Mouse (Mus musculus) cerebellum, adult 2 months (tissue): ENCODE results near the gene Zpr1. TPM values are rescaled to one million over a fixed set of nuclear protein-coding genes. Genes with fewer than 3 reads are reported as not detected.

Experiments used
- DNase-seq, 2 experiments: peaks; one replicate each; pipeline ENCODE4 v3.0.0; 2021
- H3K27ac ChIP-seq: fragments of 200-500 bp; 2 replicates; pipeline ENCODE4 v1.5.1; 2012; ENCODE audit warnings: low read length, control low read depth, inconsistent platforms; ENCODE audit not compliant: insufficient read depth
- H3K27me3 ChIP-seq: fragments of 200-500 bp; 2 replicates; pipeline ENCODE4 v1.6.1; 2012; ENCODE audit warnings: inconsistent platforms, mild to moderate bottlenecking, low read length, moderate library complexity; ENCODE audit not compliant: control insufficient read depth, insufficient read depth
- H3K4me1 ChIP-seq: fragments of 200-500 bp; 2 replicates; pipeline ENCODE4 v1.6.1; 2011; ENCODE audit warnings: low read length; ENCODE audit not compliant: control insufficient read depth, insufficient read depth
- H3K4me3 ChIP-seq: fragments of 200-500 bp; replicated peaks from 2 replicates; pipeline ENCODE3; 2011; ENCODE audit warnings: mild to moderate bottlenecking, low read depth, low read length, control low read depth; ENCODE audit not compliant: insufficient read depth
- CTCF ChIP-seq: fragments of 200-500 bp; IDR thresholded peaks from 2 replicates; pipeline ENCODE4 v1.5.1; 2011; ENCODE audit warnings: low read depth, mild to moderate bottlenecking, control low read depth, low read length, moderate library complexity, borderline replicate concordance; ENCODE audit not compliant: insufficient read depth
- POLR2A ChIP-seq: fragments of 200-500 bp; IDR thresholded peaks from 2 replicates; pipeline ENCODE4 v1.6.1; 2011; ENCODE audit warnings: low read length, control low read depth, borderline replicate concordance; ENCODE audit not compliant: insufficient read depth
- WGBS: fragments of 180-500 bp; shearing (Covaris S2); methylation state at CpG from one replicate; pipeline ENCODE4 v1.1.7; 2018; 5-methylcytosine and 5-hydroxymethylcytosine counted together
- polyA plus RNA-seq: library from polyadenylated mRNA; depleted of rRNA; stranded (reverse); fragments of >200 nt; gene quantifications from 2 replicates; pipeline ENCODE4 v1.2.3, GENCODE M21; 2012

Gene Zpr1
- polyA plus RNA-seq, 1 experiment, result 40.3 TPM

DNA sequence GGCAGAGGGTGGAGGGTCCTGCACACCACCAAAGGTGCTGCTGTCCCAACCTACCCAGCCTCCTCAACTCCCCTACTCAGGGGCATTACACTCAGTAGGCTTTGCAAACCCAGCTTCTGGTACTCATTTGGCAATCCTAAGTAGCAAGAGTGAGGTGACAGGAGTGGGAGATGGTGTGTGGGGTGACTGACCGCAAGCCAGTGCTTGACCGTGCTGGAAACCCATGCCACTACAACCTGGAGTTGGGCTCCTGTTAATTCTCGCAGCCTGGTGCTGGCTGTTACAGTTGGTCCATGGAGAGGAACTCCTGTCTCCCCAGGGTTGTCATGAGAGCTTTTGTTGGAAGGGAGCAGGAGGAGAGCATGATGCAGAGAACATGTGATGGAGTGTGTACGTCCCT is 2.1 kb upstream of the Zpr1 start:
- TF ChIP-seq CTCF (no peak), POLR2A (no peak)
- H3K27me3 ChIP-seq, result no peaks in the 10 kb centered on the region; the same call in 1 of the 2 replicates

DNA sequence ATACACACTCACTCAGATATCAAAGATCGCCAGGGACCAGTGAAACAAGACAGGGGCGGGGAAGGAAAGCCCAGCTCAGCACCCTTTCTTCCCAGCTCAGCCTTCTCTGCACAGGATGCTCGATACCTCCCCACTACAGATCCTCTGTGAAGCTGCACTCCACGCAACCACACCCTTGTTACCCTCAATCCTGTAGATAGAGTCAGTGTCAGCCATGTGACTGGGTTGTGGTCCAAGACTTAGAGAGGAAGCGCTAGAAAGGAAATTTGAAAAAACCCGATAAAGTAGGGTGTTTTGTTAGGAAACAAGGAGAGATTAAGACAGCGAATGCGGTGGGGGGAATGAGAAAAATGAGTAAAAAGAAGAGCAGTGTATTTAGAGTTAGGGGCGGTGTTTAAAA is 794 bp upstream of the Zpr1 start:
- no peak overlapping the region for H3K4me3 ChIP-seq
- TF ChIP-seq POLR2A (no peak), CTCF (no peak)
- no peak for DNase-seq
- no peak overlapping the region for H3K27ac ChIP-seq
- no peaks in the 10 kb centered on the region for H3K4me1 ChIP-seq
- H3K27me3 ChIP-seq, result no peaks in the 10 kb centered on the region
- 83% methylated on average over 9 of the region's 9 CpGs for WGBS

More for the DNA sequence above, 2.1 kb upstream of the Zpr1 start:
- no peak overlapping the region for H3K27ac ChIP-seq
- WGBS, result 87% methylated on average over 4 of the region's 4 CpGs
- H3K4me1 ChIP-seq, result no peaks in the 10 kb centered on the region
- H3K4me3 ChIP-seq, result no peak overlapping the region
- no peak for DNase-seq

DNA sequence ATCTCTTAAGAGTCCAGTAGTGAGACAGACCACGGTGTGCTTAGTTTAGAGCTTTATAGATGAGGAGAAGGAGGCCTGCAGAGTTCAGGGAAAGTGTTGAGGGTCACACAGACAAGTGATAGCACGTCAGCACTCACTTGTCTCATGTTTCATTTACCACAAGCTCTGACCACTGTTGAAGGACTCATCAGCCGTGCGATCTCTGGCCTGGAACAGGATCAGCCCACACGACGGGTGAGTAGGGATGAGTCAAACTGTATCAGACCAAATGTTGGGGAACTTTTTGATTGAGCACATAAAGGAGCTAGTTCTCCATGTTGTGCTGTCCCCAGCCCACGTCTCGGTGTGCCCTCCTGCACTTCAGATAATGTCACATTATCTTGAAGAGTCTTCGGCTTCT is 1.6 kb downstream of the Zpr1 start:
- no peak for DNase-seq
- Histone ChIP-seq H3K4me3 (no peak overlapping the region), H3K27me3 (no peaks in the 10 kb centered on the region), H3K27ac (no peak overlapping the region), H3K4me1 (no peaks in the 10 kb centered on the region)
- 85% methylated on average over 9 of the region's 9 CpGs for WGBS
- no peak for TF ChIP-seq CTCF
- no peak for TF ChIP-seq POLR2A

DNA sequence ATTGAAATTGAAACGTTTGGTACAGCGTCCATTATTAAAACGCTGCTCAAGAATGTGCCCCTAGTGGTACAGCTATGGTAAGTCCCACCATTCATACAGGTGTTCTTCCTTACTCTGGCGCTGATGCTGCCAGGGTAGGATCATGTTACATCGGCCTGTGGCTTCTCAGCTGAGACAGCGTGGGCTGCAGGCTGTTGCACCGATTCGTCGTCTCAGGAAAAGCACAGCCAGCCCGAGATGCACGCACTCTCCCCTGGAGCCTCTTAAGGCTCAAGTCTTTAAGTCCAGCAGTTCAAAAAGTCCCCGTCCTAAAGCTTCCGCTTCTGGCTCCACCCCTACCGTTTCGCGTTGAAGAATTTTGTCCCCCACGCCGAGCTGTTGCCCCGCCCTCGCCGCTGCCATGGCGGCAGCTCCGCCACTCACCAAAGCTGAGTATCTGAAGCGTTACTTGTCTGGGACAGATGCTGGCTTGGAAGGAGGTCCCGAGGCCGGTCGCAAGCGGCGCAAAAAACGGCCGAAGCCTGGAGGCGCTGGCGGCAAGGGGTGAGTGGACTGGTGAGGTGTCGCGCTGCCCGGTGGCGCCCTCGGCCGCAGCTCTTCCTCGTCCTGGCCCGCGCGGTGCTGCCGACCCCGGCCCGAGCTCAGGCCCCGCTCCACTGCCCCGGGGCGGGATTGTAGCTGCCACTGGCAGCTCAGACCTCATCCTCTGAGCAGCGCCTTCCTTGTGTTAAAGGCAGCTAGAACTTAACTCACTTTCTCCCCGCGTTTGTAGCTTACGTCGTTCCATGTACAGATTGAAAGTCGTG is 10.0 kb downstream of the Zpr1 start, which contains the start of gene Bud13:
Bud13 (plus strand) TSS at position 378 of the 806 bp plus-strand sequence.
- H3K4me3 ChIP-seq, result peak within 1 kb of the TSS; percentile 89
- TF ChIP-seq CTCF (peak; percentile 27; the same call in 1 of the 2 replicates), POLR2A (peak; percentile 82)
- WGBS, result under 1% methylated on average over 55 of the region's 55 CpGs
- H3K27ac ChIP-seq, result no peak within 1 kb of the TSS; the same call in 1 of the 2 replicates
- H3K27me3 ChIP-seq, result no peaks in the 10 kb centered on the region
- DNase-seq, result peak; percentile 89 to 95
- peaks cover 3% of the 10 kb centered on the region; the same call in 1 of the 2 replicates for H3K4me1 ChIP-seq

DNA sequence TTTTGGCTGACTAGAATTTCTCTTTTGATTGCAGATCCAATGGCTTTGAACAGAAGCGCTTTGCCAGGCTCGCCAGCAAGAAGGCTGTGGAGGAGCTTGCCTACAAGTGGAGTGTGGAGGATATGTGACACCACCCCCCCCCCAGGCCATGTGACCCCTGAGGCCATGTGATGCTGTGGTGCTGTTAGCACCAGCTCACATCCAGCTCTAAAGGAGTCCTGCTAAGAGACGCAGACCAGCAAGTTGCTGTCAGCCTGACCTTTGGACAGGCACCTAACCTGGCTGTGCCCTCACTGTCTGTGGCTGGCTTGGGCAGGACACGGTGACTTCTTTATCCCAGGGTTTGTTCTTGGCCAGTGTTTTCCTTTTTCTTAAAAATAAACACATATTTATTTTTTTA is 25.5 kb downstream of the Zpr1 start:
- Histone ChIP-seq H3K27me3 (no peaks in the 10 kb centered on the region), H3K4me1 (no peaks in the 10 kb centered on the region), H3K27ac (no peak overlapping the region), H3K4me3 (no peak overlapping the region)
- TF ChIP-seq POLR2A, result no peak
- TF ChIP-seq CTCF, result no peak
- WGBS, result 90% methylated on average over 4 of the region's 4 CpGs
- no peak for DNase-seq

DNA sequence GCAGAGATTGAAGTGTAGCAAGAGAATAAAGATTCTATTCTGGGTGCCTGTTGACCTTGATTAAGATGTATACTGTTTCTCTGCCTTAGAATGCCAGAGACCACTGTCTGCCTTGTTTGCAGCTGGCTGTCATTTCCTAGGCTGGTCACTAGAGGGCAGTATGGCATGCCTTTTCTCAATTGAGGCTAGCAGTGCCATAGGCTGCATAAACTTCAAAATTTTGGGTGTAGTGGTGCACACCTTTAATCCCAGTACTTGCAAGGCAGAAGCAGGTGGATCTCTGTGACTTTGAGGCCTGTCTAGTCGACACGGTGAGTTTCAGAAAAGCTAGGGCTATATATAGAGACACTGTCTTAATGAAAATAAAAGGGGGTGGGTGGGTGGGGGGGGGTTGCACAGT is 29.3 kb downstream of the Zpr1 start:
- Histone ChIP-seq H3K4me3 (no peak overlapping the region), H3K27me3 (no peaks in the 10 kb centered on the region), H3K27ac (no peak overlapping the region), H3K4me1 (no peaks in the 10 kb centered on the region)
- 11% methylated on average over 2 of the region's 2 CpGs for WGBS
- TF ChIP-seq CTCF (peak; percentile 95), POLR2A (no peak)
- DNase-seq, result peak; percentile 38 to 61

DNA sequence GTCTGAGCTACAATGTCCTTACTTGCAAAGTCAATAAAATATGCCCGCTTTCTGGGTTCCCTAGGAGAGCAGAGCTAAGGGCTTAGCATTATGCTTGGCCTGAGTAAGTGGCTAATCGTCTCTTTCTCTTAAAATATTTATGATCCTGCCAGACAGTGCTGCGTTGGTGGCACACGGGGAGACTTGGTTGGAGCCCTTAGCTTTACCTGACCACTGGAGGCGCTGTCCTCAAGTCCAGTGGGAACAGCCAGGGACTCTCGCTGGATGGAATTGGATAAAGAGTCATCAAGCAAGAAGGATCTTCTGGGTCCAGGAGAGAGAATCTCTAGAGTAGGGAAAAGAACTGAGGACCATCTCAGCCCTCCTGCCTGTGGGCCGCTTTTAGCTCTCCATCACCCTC is 36.3 kb downstream of the Zpr1 start:
- no peaks in the 10 kb centered on the region for H3K27me3 ChIP-seq
- no peaks in the 10 kb centered on the region for H3K4me1 ChIP-seq
- 21% methylated on average over 7 of the region's 7 CpGs for WGBS
- H3K27ac ChIP-seq, result no peak overlapping the region
- TF ChIP-seq CTCF, result peak; percentile 48; the same call in 1 of the 2 replicates
- TF ChIP-seq POLR2A, result no peak
- no peak for DNase-seq
- no peak overlapping the region for H3K4me3 ChIP-seq

DNA sequence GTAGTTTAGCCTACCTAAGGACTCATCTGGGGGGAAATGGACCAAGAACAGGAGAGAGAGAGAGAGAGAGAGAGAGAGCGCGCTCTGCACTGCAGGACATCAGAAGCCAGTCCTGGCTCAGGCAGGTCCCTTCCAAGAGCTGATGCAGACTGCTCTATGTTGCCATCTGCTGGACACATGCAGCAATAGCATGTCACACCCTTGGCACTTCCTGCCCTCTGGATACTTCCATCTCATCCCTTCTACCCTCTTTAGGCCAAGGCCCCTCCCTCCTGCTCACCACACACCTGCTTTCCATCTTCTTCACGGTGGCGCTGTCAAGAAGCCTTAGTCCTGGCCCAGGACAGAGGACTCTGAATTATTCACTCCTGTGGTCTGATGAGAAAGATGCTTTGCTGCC is 41.6 kb downstream of the Zpr1 start:
- no peak overlapping the region for H3K4me3 ChIP-seq
- TF ChIP-seq CTCF (peak; percentile 99), POLR2A (no peak)
- H3K27ac ChIP-seq, result no peak overlapping the region
- WGBS, result 5% methylated on average over 4 of the region's 4 CpGs
- peaks cover 3% of the 10 kb centered on the region; the same call in 1 of the 2 replicates for H3K4me1 ChIP-seq
- peak; percentile 79 to 85 for DNase-seq
- H3K27me3 ChIP-seq, result no peaks in the 10 kb centered on the region
